ENCODE assay signal across 14 mouse cellular contexts in the genomic region with DNA sequence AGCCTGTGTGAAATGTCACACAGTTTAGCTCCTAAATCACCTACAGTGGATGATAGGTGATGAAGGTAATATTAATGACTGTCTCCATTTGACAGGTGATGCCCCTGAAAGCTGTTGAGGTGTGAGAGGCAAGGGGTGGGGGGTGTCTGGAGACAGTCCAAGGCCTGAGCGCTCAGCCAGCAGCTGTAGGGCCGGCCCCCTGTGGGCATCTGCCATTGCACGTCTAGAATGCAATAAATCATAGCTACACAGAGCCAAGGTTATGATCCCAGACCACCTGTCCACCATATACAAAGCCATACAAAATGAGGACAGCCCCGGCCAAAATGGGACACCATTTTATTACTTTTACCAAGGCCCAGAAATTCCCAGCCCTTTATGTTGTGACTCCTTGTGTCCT.
"Had no signal": no experiment of that assay in that cellular context is flagged by ENCODE, and none has a peak within 500 bp of the region (broad histone marks: within the 10 kb centered on the region; RNA-seq: fewer than 3 reads in every experiment).

No protein-coding gene starts in this region.

- DNase-seq: kidney, postnatal 10 days; kidney, postnatal 36 days; layer of hippocampus, postnatal 36 days; liver; lung, adult 18-20 months; lung, postnatal 10 days; lung, postnatal 36 days; right cerebral cortex, adult 18-20 months; right cerebral cortex, postnatal 14 days; right cerebral cortex, postnatal 4 days; thymus, adult 18-20 months; thymus, postnatal 36 days had no signal

- ATAC-seq: liver, embryonic 12.5 days; midbrain, embryonic 13.5 days had no signal
